Mouse (Mus musculus) myocyte (in vitro differentiated cells): Measurements from ENCODE around the gene Gjc1. TPM values are rescaled to one million over a fixed set of nuclear protein-coding genes. Genes with fewer than 3 reads are reported as not detected.
A peak's percentile ranks its signal among the peaks of the same experiment; 100 is the strongest.

ENCODE experiments used
- H3K27me3 ChIP-seq: one replicate; pipeline ENCODE4 v1.6.1; 2011; ENCODE audit not compliant: control insufficient read depth, insufficient read depth, insufficient read length
- H3K36me3 ChIP-seq: one replicate; pipeline ENCODE4 v1.6.1; 2011; ENCODE audit not compliant: control insufficient read depth, insufficient read depth
- H3K4me2 ChIP-seq: one replicate; pipeline ENCODE4 v1.6.1; 2011; ENCODE audit warnings: low read depth, control low read depth
- H3K4me3 ChIP-seq: one replicate; pipeline ENCODE4 v1.5.1; 2011; ENCODE audit warnings: mild to moderate bottlenecking, control low read depth, moderate library complexity
- H3K79me2 ChIP-seq: one replicate; pipeline ENCODE4 v1.6.1; 2011; ENCODE audit not compliant: control insufficient read depth, insufficient read depth
- H3ac ChIP-seq: one replicate; pipeline ENCODE4 v1.6.1; 2011; ENCODE audit not compliant: control insufficient read depth, insufficient read length
- CEBPB ChIP-seq: IDR thresholded peaks from 2 replicates; pipeline ENCODE4 v1.6.1; 2011; ENCODE audit warnings: mild to moderate bottlenecking, moderate library complexity; ENCODE audit not compliant: poor library complexity, insufficient read depth, severe bottlenecking
- E2F4 ChIP-seq: IDR thresholded peaks from one replicate; pipeline ENCODE4 v1.6.1; 2011; ENCODE audit warnings: mild to moderate bottlenecking, control low read depth, moderate library complexity; ENCODE audit not compliant: insufficient read depth
- MAX ChIP-seq: IDR thresholded peaks from one replicate; pipeline ENCODE4 v1.6.1; 2011; ENCODE audit warnings: low read depth, mild to moderate bottlenecking, control low read depth
- MYOD1 ChIP-seq, 3 experiments: IDR thresholded peaks; one replicate each; pipeline ENCODE4 v1.6.1; 2011; ENCODE audit warnings: control low read depth in 2 of 3, low read depth in 2 of 3, mild to moderate bottlenecking in 2 of 3, moderate library complexity in 1 of 3; ENCODE audit not compliant: insufficient read length in 2 of 3, control insufficient read depth in 1 of 3
- MYOG ChIP-seq, 3 experiments: IDR thresholded peaks; one replicate each; pipeline ENCODE4 v1.6.1; 2011; ENCODE audit warnings: control low read depth in 2 of 3, low read depth in 2 of 3, mild to moderate bottlenecking in 2 of 3; ENCODE audit not compliant: insufficient read length in 2 of 3, control insufficient read depth in 1 of 3, insufficient read depth in 1 of 3
- POLR2A ChIP-seq: IDR thresholded peaks from one replicate; pipeline ENCODE4 v1.6.1; 2011; ENCODE audit warnings: low read depth, mild to moderate bottlenecking, control low read depth, moderate library complexity; ENCODE audit not compliant: insufficient read length
- POLR2AphosphoS2 ChIP-seq: IDR thresholded peaks from one replicate; pipeline ENCODE4 v1.6.1; 2011; ENCODE audit warnings: low read depth, control low read depth; ENCODE audit not compliant: insufficient read length
- REST ChIP-seq: IDR thresholded peaks from one replicate; pipeline ENCODE4 v1.6.1; 2011; ENCODE audit warnings: mild to moderate bottlenecking, control low read depth, moderate library complexity; ENCODE audit not compliant: insufficient read depth, insufficient read length
- SRF ChIP-seq: IDR thresholded peaks from one replicate; pipeline ENCODE4 v1.6.1; 2011; ENCODE audit warnings: low read depth; ENCODE audit not compliant: control insufficient read depth, insufficient read length
- TCF12 ChIP-seq: IDR thresholded peaks from one replicate; pipeline ENCODE4 v1.6.1; 2011; ENCODE audit warnings: mild to moderate bottlenecking, control low read depth; ENCODE audit not compliant: poor library complexity, insufficient read depth, severe bottlenecking
- TCF3 ChIP-seq: IDR thresholded peaks from one replicate; pipeline ENCODE4 v1.6.1; 2011; ENCODE audit warnings: low read depth, control low read depth; ENCODE audit not compliant: insufficient read length
- USF1 ChIP-seq: IDR thresholded peaks from one replicate; pipeline ENCODE4 v1.6.1; 2011; ENCODE audit warnings: low read depth, mild to moderate bottlenecking, control low read depth, moderate library complexity
- polyA plus RNA-seq: library from polyadenylated mRNA; unstranded; fragments of >200 nt; fragmentation: generic; extraction: Trizol; gene quantifications from one replicate; pipeline ENCODE4 v1.2.1, GENCODE M21; 2012; ENCODE audit warnings: missing spikeins

Gene Gjc1
- polyA plus RNA-seq, 1 experiment: 10.3 TPM

GRCm38 (mm10) chr11:102761309-102762210, 57.9 kb downstream of the Gjc1 start, which contains the start of gene Adam11:
Gene Adam11, plus strand, starts transcription at chr11:102761439.
- no peak within 1 kb of the TSS for H3K4me3 ChIP-seq
- H3K36me3 ChIP-seq: no peaks in the 10 kb centered on the region
- no peak within 1 kb of the TSS for H3ac ChIP-seq
- peaks cover 30% of the 10 kb centered on the region for H3K27me3 ChIP-seq
- TF ChIP-seq MYOD1 (IDR thresholded peaks at IDR 0.05; ENCODE audit: control insufficient read depth in 1 of 3, insufficient read length in 2 of 3, low read depth in 2 of 3) (peak in 1 of 3 experiments; percentile 10), MAX (no peak)
- H3K4me2 ChIP-seq: peak within 1 kb of the TSS; percentile 55
- H3K79me2 ChIP-seq: no peaks in the 10 kb centered on the region

- H3K27me3 ChIP-seq: peaks cover 30% of the 10 kb centered on the region
- H3K4me2 ChIP-seq: no peak overlapping the region
- no peaks in the 10 kb centered on the region for H3K79me2 ChIP-seq
- H3ac ChIP-seq: no peak overlapping the region
- H3K4me3 ChIP-seq: no peak overlapping the region
- TF ChIP-seq REST (no peak), SRF (no peak)
- H3K36me3 ChIP-seq: no peaks in the 10 kb centered on the region
Observed at GRCm38 (mm10) chr11:102760805-102761308, 58.6 kb downstream of the Gjc1 start.

- H3K79me2 ChIP-seq: no peaks in the 10 kb centered on the region
- H3K4me3 ChIP-seq: no peak overlapping the region
- H3K4me2 ChIP-seq: no peak overlapping the region
- H3ac ChIP-seq: no peak overlapping the region
- TF ChIP-seq TCF12 (no peak), USF1 (no peak), MAX (no peak), MYOD1 (IDR thresholded peaks at IDR 0.05; ENCODE audit: control insufficient read depth in 1 of 3, insufficient read length in 2 of 3, low read depth in 2 of 3) (no peak), CEBPB (no peak), POLR2A (no peak), TCF3 (no peak), MYOG (IDR thresholded peaks at IDR 0.05; ENCODE audit: control insufficient read depth in 1 of 3, insufficient read depth in 1 of 3, insufficient read length in 2 of 3, low read depth in 2 of 3) (no peak), REST (no peak), E2F4 (no peak)
- H3K36me3 ChIP-seq: no peaks in the 10 kb centered on the region
- peaks cover 30% of the 10 kb centered on the region for H3K27me3 ChIP-seq
Observed at GRCm38 (mm10) chr11:102758977-102759376, 60.5 kb downstream of the Gjc1 start.

GRCm38 (mm10) chr11:102755391-102755790, 64.1 kb downstream of the Gjc1 start:
- Histone ChIP-seq H3K36me3 (no peaks in the 10 kb centered on the region), H3ac (no peak overlapping the region), H3K79me2 (no peaks in the 10 kb centered on the region), H3K4me3 (no peak overlapping the region), H3K4me2 (no peak overlapping the region), H3K27me3 (no peaks in the 10 kb centered on the region)
- no peak for TF ChIP-seq TCF12
- TF ChIP-seq POLR2A: no peak
- TF ChIP-seq MYOD1 (IDR thresholded peaks at IDR 0.05; ENCODE audit: control insufficient read depth in 1 of 3, insufficient read length in 2 of 3, low read depth in 2 of 3): no peak
- TF ChIP-seq USF1: no peak
- no peak for TF ChIP-seq REST
- no peak for TF ChIP-seq CEBPB
- TF ChIP-seq SRF: no peak
- no peak for TF ChIP-seq POLR2AphosphoS2
- no peak for TF ChIP-seq TCF3
- TF ChIP-seq E2F4: no peak
- no peak for TF ChIP-seq MYOG (IDR thresholded peaks at IDR 0.05; ENCODE audit: control insufficient read depth in 1 of 3, insufficient read depth in 1 of 3, insufficient read length in 2 of 3, low read depth in 2 of 3)

GRCm38 (mm10) chr11:102754416-102754815, 65.1 kb downstream of the Gjc1 start:
- H3K4me2 ChIP-seq: no peak overlapping the region
- H3K27me3 ChIP-seq: no peaks in the 10 kb centered on the region
- H3K79me2 ChIP-seq: no peaks in the 10 kb centered on the region
- H3K4me3 ChIP-seq: no peak overlapping the region
- H3ac ChIP-seq: no peak overlapping the region
- TF ChIP-seq TCF12 (no peak), SRF (no peak), TCF3 (no peak), POLR2AphosphoS2 (no peak), E2F4 (no peak), MAX (no peak), USF1 (no peak), POLR2A (no peak), MYOD1 (IDR thresholded peaks at IDR 0.05; ENCODE audit: control insufficient read depth in 1 of 3, insufficient read length in 2 of 3, low read depth in 2 of 3) (no peak), MYOG (IDR thresholded peaks at IDR 0.05; ENCODE audit: control insufficient read depth in 1 of 3, insufficient read depth in 1 of 3, insufficient read length in 2 of 3, low read depth in 2 of 3) (no peak), CEBPB (no peak), REST (no peak)
- no peaks in the 10 kb centered on the region for H3K36me3 ChIP-seq
